Mouse (Mus musculus) CH12.LX (cell line): Measurements from ENCODE around the gene Eps15.

Source experiments
- CTCF ChIP-seq, 2 experiments: IDR thresholded peaks in 1 of 2; conservative IDR thresholded peaks in 1 of 2; 2 replicates each; pipeline ENCODE4 v1.5.1; 2011 to 2012; ENCODE audit warnings: low read depth in 2 of 2, low read length in 2 of 2, improper control_type of control experiment in 1 of 2, inconsistent platforms in 1 of 2, mild to moderate bottlenecking in 1 of 2, moderate library complexity in 1 of 2
- HCFC1 ChIP-seq: IDR thresholded peaks from 2 replicates; pipeline ENCODE4 v1.6.1; 2012; ENCODE audit warnings: low read depth, mild to moderate bottlenecking, inconsistent platforms, low read length, improper control_type of control experiment
- JUN ChIP-seq: IDR thresholded peaks from 2 replicates; pipeline ENCODE4 v1.6.1; 2011; ENCODE audit warnings: low read depth, mild to moderate bottlenecking, low read length, improper control_type of control experiment, moderate library complexity; ENCODE audit not compliant: insufficient read depth
- MAX ChIP-seq: IDR thresholded peaks from 2 replicates; pipeline ENCODE4 v1.6.1; 2011; ENCODE audit warnings: low read length, improper control_type of control experiment
- POLR2A ChIP-seq: IDR thresholded peaks from 2 replicates; pipeline ENCODE4 v1.6.1; 2011; ENCODE audit warnings: low read depth, mild to moderate bottlenecking, improper control_type of control experiment, low read length
- POLR2AphosphoS2 ChIP-seq: IDR thresholded peaks from 2 replicates; pipeline ENCODE4 v1.6.1; 2011; ENCODE audit warnings: low read depth, low read length, improper control_type of control experiment
- RAD21 ChIP-seq: IDR thresholded peaks from 2 replicates; pipeline ENCODE4 v1.6.1; 2011; ENCODE audit warnings: low read depth, mild to moderate bottlenecking, low read length, improper control_type of control experiment, moderate library complexity
- RCOR1 ChIP-seq: conservative IDR thresholded peaks from 2 replicates; pipeline ENCODE4 v1.6.1; 2012; ENCODE audit warnings: low read depth, mild to moderate bottlenecking, inconsistent platforms, low read length, improper control_type of control experiment
- TCF12 ChIP-seq: IDR thresholded peaks from 2 replicates; pipeline ENCODE4 v1.6.1; 2014; ENCODE audit warnings: low read depth, mild to moderate bottlenecking, inconsistent platforms, low read length, improper control_type of control experiment
- USF1 ChIP-seq: IDR thresholded peaks from 2 replicates; pipeline ENCODE4 v1.6.1; 2014; ENCODE audit warnings: low read depth, mild to moderate bottlenecking, inconsistent platforms, low read length, improper control_type of control experiment
- ZC3H11A ChIP-seq: IDR thresholded peaks from 2 replicates; pipeline ENCODE4 v1.6.1; 2012; ENCODE audit warnings: low read depth, mild to moderate bottlenecking, inconsistent platforms, low read length, improper control_type of control experiment
- ZKSCAN1 ChIP-seq: IDR thresholded peaks from 2 replicates; pipeline ENCODE4 v1.6.1; 2012; ENCODE audit warnings: low read depth, inconsistent platforms, low read length, improper control_type of control experiment, borderline replicate concordance

DNA sequence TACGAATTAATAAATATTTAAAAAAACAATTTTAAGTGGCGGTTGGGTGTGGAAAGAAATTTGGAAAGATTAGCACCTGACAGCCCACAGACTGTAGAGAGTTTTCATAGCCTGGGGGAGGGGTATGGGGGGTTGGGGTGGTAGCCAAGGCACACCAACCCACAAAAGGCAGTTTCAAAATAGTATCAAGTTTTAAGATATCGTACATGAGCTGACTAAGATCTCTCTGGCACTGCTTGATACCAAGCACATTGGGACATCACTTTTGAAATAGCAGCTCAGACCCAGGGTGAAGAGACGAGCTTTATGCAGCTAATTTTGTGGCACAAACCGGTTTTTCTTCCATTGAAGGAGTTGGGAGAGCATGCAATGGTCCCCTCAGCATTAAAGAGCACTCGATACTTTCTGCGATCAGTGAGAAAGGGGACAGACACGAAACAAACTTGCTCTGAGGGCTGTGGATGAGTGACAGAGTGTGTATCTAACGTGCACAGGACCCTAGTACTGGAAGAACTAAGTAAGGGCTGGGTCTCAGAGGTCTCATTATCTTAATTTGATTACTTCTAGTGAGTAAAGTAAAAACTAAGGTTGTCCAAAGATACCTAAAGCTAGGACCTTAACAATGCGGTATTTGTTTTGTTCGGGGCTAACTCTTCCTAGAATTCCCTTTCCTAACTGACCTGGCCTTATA, 24.2 kb upstream of the Eps15 start:
- no peak for TF ChIP-seq CTCF (conservative IDR thresholded peaks at IDR 0.05 in 1 of 2, IDR thresholded peaks at IDR 0.05 in 1 of 2; ENCODE audit: low read depth in 2 of 2, low read length in 2 of 2)
- no peak for TF ChIP-seq ZKSCAN1
- no peak for TF ChIP-seq MAX
- no peak for TF ChIP-seq JUN
- no peak for TF ChIP-seq POLR2A
- no peak for TF ChIP-seq HCFC1
- no peak for TF ChIP-seq RAD21
- no peak for TF ChIP-seq USF1
- TF ChIP-seq RCOR1: no peak
- TF ChIP-seq TCF12: no peak
- TF ChIP-seq ZC3H11A: no peak
- no peak for TF ChIP-seq POLR2AphosphoS2
